Mouse (Mus musculus): ENCODE results near the gene Prr15l. TPM values are rescaled to one million over a fixed set of nuclear protein-coding genes. Genes with fewer than 3 reads are reported as not detected.
A peak's percentile ranks its signal among the peaks of the same experiment; 100 is the strongest.

Gene Prr15l
- polyA plus RNA-seq, 1 experiment from 2014 or later = 0.27 TPM

DNA sequence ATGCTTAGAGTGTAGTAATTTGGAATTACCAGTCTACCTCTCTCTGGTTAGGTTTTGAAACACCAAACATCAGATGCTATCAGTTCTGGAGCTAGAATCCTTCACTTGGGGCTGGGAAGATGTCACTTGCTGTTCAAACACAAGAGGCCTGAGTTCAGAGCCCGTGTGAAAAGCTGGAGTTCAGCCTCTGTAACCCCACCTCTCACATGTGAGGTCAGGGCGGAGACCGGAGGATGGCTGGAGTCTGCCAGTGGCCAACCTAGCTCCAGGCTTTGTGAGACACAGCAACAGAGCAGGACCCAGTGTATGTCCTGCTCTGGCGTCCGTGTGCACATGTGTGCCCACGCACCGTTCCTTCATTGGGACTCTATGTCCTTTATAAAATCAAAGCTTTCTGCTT lies 51.4 kb downstream of the Prr15l start:
- no peak overlapping the region for H3K9ac ChIP-seq (replicated peaks; ENCODE audit: low read depth, low read length)
- H3K4me1 ChIP-seq (replicated peaks; ENCODE audit: control insufficient read depth, insufficient read depth, low read length) = peaks cover 18% of the 10 kb centered on the region
- no peaks in the 10 kb centered on the region for H3K36me3 ChIP-seq (ENCODE audit: control insufficient read depth, insufficient read depth)
- H3K27me3 ChIP-seq (replicated peaks; ENCODE audit: control insufficient read depth, insufficient read depth, low read length) = peaks cover 6% of the 10 kb centered on the region
- H3K9me3 ChIP-seq (ENCODE audit: control insufficient read depth, low read length) = no peaks in the 10 kb centered on the region
- no peak overlapping the region for H3K27ac ChIP-seq (ENCODE audit: low read length)
- no peak for ATAC-seq
- no peak overlapping the region for H3K4me3 ChIP-seq (replicated peaks; ENCODE audit: low read length)
- WGBS = 84% methylated on average over 7 of the region's 7 CpGs
- no peak overlapping the region for H3K4me2 ChIP-seq (ENCODE audit: low read length)

DNA sequence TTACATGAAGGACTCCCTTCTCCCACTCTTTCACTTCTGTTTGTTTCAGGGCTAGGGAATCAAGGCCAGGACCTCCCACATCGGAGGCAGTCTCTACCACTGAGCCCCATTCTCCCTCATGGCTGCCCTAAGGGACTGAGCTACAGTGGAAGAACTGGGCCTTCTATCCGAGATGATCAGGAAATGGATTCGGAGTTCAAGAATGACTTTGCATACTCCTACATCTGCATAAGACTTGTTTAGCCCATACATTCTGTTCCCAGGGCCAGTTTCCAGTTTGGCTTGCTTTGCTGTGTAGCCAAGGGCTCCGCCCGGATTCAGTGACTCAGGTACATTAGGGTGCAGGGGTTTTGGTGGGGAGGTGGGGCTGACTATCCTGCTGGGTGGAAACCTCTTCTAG lies 52.1 kb downstream of the Prr15l start:
- no peak overlapping the region for H3K27ac ChIP-seq (ENCODE audit: low read length)
- ATAC-seq = no peak
- no peaks in the 10 kb centered on the region for H3K36me3 ChIP-seq (ENCODE audit: control insufficient read depth, insufficient read depth)
- peaks cover 18% of the 10 kb centered on the region for H3K4me1 ChIP-seq (replicated peaks; ENCODE audit: control insufficient read depth, insufficient read depth, low read length)
- no peak overlapping the region for H3K9ac ChIP-seq (replicated peaks; ENCODE audit: low read depth, low read length)
- H3K4me3 ChIP-seq (replicated peaks; ENCODE audit: low read length) = no peak overlapping the region
- peaks cover 7% of the 10 kb centered on the region for H3K27me3 ChIP-seq (replicated peaks; ENCODE audit: control insufficient read depth, insufficient read depth, low read length)
- 80% methylated on average over 5 of the region's 5 CpGs for WGBS
- H3K4me2 ChIP-seq (ENCODE audit: low read length) = no peak overlapping the region
- H3K9me3 ChIP-seq (ENCODE audit: control insufficient read depth, low read length) = no peaks in the 10 kb centered on the region

DNA sequence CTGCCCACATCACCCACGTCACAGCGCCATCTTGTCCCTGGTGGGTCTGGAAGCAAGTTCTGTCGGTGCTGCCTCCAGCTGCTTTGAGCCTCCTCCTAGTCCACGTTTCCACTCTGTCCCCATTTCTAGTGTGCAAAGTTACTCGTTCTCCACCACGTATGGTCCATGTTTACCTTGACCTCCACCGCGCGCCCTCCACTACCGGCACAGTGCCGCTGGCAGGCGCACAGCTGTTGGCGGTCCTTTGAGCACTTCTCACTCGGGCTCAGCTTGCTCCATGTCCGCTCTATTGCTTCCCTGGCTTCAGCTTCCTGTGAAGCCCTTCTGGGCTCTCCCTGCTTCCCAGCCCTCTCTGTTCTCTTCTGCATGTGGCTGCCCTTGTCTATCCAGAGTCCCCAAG lies 53.6 kb downstream of the Prr15l start:
- Histone ChIP-seq H3K4me2 (ENCODE audit: low read length) (no peak overlapping the region), H3K4me3 (replicated peaks; ENCODE audit: low read length) (no peak overlapping the region), H3K27me3 (replicated peaks; ENCODE audit: control insufficient read depth, insufficient read depth, low read length) (peaks cover 7% of the 10 kb centered on the region), H3K4me1 (replicated peaks; ENCODE audit: control insufficient read depth, insufficient read depth, low read length) (peaks cover 13% of the 10 kb centered on the region), H3K9ac (replicated peaks; ENCODE audit: low read depth, low read length) (no peak overlapping the region), H3K9me3 (ENCODE audit: control insufficient read depth, low read length) (no peaks in the 10 kb centered on the region), H3K27ac (ENCODE audit: low read length) (no peak overlapping the region), H3K36me3 (ENCODE audit: control insufficient read depth, insufficient read depth) (no peaks in the 10 kb centered on the region)
- 82% methylated on average over 15 of the region's 15 CpGs for WGBS
- ATAC-seq = no peak

DNA sequence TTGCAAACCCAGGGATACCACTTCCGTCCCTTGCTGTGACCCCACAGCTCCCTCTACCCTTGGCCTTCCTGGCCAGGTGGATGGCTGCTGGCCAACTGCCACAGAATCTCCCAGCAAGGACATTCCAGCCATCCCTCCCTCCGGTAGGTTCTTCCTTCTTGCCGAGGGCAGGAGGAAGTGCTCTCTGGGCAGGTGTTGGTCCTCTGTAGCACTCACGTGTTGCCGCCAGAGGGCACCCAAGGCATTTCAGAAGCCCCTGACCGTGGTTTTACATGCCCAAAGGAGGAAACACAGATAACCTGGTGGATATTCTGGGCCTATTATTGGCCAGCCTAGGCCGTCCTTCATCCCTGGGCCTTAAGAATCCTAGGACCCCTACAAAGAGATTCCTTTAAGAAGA lies 54.5 kb downstream of the Prr15l start:
- H3K4me2 ChIP-seq (ENCODE audit: low read length) = peak overlapping the region; percentile 34; the same call in 1 of the 2 replicates
- peaks cover 7% of the 10 kb centered on the region for H3K27me3 ChIP-seq (replicated peaks; ENCODE audit: control insufficient read depth, insufficient read depth, low read length)
- H3K4me1 ChIP-seq (replicated peaks; ENCODE audit: control insufficient read depth, insufficient read depth, low read length) = peaks cover 10% of the 10 kb centered on the region
- no peak overlapping the region for H3K27ac ChIP-seq (ENCODE audit: low read length)
- H3K9me3 ChIP-seq (ENCODE audit: control insufficient read depth, low read length) = no peaks in the 10 kb centered on the region
- H3K9ac ChIP-seq (replicated peaks; ENCODE audit: low read depth, low read length) = no peak overlapping the region
- ATAC-seq = no peak
- no peak overlapping the region for H3K4me3 ChIP-seq (replicated peaks; ENCODE audit: low read length)
- 3% methylated on average over 7 of the region's 7 CpGs for WGBS
- H3K36me3 ChIP-seq (ENCODE audit: control insufficient read depth, insufficient read depth) = no peaks in the 10 kb centered on the region

DNA sequence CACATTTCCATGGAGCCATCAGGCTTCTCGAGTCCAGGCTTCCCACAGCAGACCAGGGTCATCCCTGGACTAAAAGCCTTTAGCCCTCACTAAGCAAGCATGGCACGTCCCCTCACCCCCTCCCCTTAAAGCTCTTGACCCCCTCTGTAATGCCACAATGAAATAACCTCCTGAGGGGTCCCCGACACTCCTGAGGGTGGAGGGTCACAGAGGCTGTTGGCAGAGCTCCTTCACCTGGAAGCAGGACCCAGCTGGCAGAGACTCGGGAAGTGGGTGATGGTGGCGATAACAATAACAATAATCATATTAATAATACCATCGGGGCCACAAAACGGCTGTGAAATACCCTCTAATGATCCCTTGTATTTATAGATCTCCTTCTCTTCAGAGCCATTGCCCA lies 55.0 kb downstream of the Prr15l start, which contains the start of gene Sp2:
Gene Sp2, minus strand, starts transcription at position 101 of the 400 bp plus-strand sequence.
- WGBS = 74% methylated on average over 7 of the region's 7 CpGs
- Histone ChIP-seq H3K9me3 (ENCODE audit: control insufficient read depth, low read length) (no peaks in the 10 kb centered on the region), H3K27me3 (replicated peaks; ENCODE audit: control insufficient read depth, insufficient read depth, low read length) (peaks cover 9% of the 10 kb centered on the region), H3K27ac (ENCODE audit: low read length) (no peak within 1 kb of the TSS), H3K4me1 (replicated peaks; ENCODE audit: control insufficient read depth, insufficient read depth, low read length) (peaks cover 14% of the 10 kb centered on the region), H3K4me3 (replicated peaks; ENCODE audit: low read length) (no peak within 1 kb of the TSS), H3K4me2 (ENCODE audit: low read length) (peak within 1 kb of the TSS; percentile 34; the same call in 1 of the 2 replicates), H3K9ac (replicated peaks; ENCODE audit: low read depth, low read length) (no peak within 1 kb of the TSS), H3K36me3 (ENCODE audit: control insufficient read depth, insufficient read depth) (no peaks in the 10 kb centered on the region)
- ATAC-seq = no peak

DNA sequence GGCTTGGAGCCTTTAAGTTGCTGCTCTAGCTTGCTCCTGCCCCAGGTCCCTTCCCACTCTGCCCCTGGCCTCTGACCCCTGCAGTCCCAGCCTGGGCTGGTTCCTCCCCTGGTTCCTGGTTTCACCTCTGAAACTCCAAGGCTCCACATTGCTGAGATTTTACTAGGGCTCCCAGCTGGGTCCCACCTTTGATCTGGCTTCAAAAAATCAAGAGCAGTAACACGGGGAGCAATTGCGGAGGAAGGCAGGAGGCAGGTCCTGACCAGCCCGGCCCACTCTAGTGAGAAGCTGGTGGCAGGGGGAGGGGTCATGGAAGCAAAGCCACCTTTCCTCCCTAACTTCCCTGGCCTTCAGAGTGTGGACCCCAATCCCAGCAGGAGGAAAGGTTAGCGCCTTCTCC lies 57.0 kb downstream of the Prr15l start:
- Histone ChIP-seq H3K4me1 (replicated peaks; ENCODE audit: control insufficient read depth, insufficient read depth, low read length) (peaks cover 15% of the 10 kb centered on the region), H3K27me3 (replicated peaks; ENCODE audit: control insufficient read depth, insufficient read depth, low read length) (peaks cover 11% of the 10 kb centered on the region)
- WGBS = 22% methylated on average over 4 of the region's 4 CpGs

DNA sequence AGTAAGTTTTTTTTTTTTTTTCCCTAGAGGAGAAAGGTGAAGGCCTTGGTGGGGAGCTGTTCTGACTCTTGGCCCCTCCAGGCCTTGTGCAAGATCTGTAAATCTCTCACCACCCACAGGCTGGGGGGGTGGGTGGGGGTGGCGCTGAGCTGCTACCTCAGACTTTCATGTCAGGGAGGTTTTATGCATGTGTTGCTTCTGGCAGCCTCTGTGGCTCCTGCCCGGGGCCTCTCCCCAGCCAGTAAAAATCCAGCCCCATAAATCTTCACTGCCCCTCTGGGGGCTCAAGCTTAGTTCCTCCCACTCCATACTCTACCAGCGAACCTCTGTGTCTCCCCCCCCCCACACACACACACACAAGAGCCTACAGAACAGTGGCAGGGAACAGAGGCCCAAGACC lies 58.6 kb downstream of the Prr15l start:
- no peaks in the 10 kb centered on the region for H3K36me3 ChIP-seq (ENCODE audit: control insufficient read depth, insufficient read depth)
- H3K27ac ChIP-seq (ENCODE audit: low read length) = no peak overlapping the region
- H3K27me3 ChIP-seq (replicated peaks; ENCODE audit: control insufficient read depth, insufficient read depth, low read length) = peaks cover 11% of the 10 kb centered on the region
- H3K4me3 ChIP-seq (replicated peaks; ENCODE audit: low read length) = no peak overlapping the region
- H3K4me1 ChIP-seq (replicated peaks; ENCODE audit: control insufficient read depth, insufficient read depth, low read length) = peaks cover 15% of the 10 kb centered on the region
- H3K9me3 ChIP-seq (ENCODE audit: control insufficient read depth, low read length) = no peaks in the 10 kb centered on the region
- no peak for ATAC-seq
- H3K4me2 ChIP-seq (ENCODE audit: low read length) = no peak overlapping the region
- 61% methylated on average over 3 of the region's 3 CpGs for WGBS
- H3K9ac ChIP-seq (replicated peaks; ENCODE audit: low read depth, low read length) = no peak overlapping the region

More for the DNA sequence above, 57.0 kb downstream of the Prr15l start:
- no peak overlapping the region for H3K4me3 ChIP-seq (replicated peaks; ENCODE audit: low read length)
- ATAC-seq = no peak
- H3K4me2 ChIP-seq (ENCODE audit: low read length) = no peak overlapping the region
- no peak overlapping the region for H3K27ac ChIP-seq (ENCODE audit: low read length)
- no peaks in the 10 kb centered on the region for H3K36me3 ChIP-seq (ENCODE audit: control insufficient read depth, insufficient read depth)
- H3K9me3 ChIP-seq (ENCODE audit: control insufficient read depth, low read length) = no peaks in the 10 kb centered on the region
- no peak overlapping the region for H3K9ac ChIP-seq (replicated peaks; ENCODE audit: low read depth, low read length)

Other genes with a start within 250 kb of the Prr15l start
- 43.1 and 44.1 TPM in 2 replicates for gene Snx11, start 150.5 kb upstream of the Prr15l start, polyA plus RNA-seq (2015; fragmentation: Nextera tagmentation; extraction: Ambion mirVana)
- gene Cbx1, start 139.0 kb upstream of the Prr15l start, polyA plus RNA-seq (2015; fragmentation: Nextera tagmentation; extraction: Ambion mirVana) = 87.7 and 93.3 TPM in 2 replicates
- gene Nfe2l1, start 98.1 kb upstream of the Prr15l start, polyA plus RNA-seq (2015; fragmentation: Nextera tagmentation; extraction: Ambion mirVana) = 64.8 and 68.2 TPM in 2 replicates
- 10.4 and 16.6 TPM in 2 replicates for gene Copz2, start 78.2 kb upstream of the Prr15l start, polyA plus RNA-seq (2015; fragmentation: Nextera tagmentation; extraction: Ambion mirVana)
- gene Cdk5rap3, start 11.6 kb upstream of the Prr15l start, polyA plus RNA-seq (2015; fragmentation: Nextera tagmentation; extraction: Ambion mirVana) = 103 and 106 TPM in 2 replicates
- 21.7 and 22.8 TPM in 2 replicates for gene Pnpo, start 15.9 kb downstream of the Prr15l start, polyA plus RNA-seq (2015; fragmentation: Nextera tagmentation; extraction: Ambion mirVana)
- gene Sp2, start 54.9 kb downstream of the Prr15l start, polyA plus RNA-seq (2015; fragmentation: Nextera tagmentation; extraction: Ambion mirVana) = 16.2 and 16.3 TPM in 2 replicates
- gene Sp6, start 85.3 kb downstream of the Prr15l start, polyA plus RNA-seq (2015; fragmentation: Nextera tagmentation; extraction: Ambion mirVana) = 0.29 and 0.68 TPM in 2 replicates
- gene Scrn2, start 101.8 kb downstream of the Prr15l start, polyA plus RNA-seq (2015; fragmentation: Nextera tagmentation; extraction: Ambion mirVana) = 14.4 and 16.2 TPM in 2 replicates
- gene Lrrc46, start 113.3 kb downstream of the Prr15l start, polyA plus RNA-seq (2015; fragmentation: Nextera tagmentation; extraction: Ambion mirVana) = 3.0 and 3.1 TPM in 2 replicates
- 54.3 and 56.2 TPM in 2 replicates for gene Mrpl10, start 113.5 kb downstream of the Prr15l start, polyA plus RNA-seq (2015; fragmentation: Nextera tagmentation; extraction: Ambion mirVana)
- gene Osbpl7, start 122.5 kb downstream of the Prr15l start, polyA plus RNA-seq (2015; fragmentation: Nextera tagmentation; extraction: Ambion mirVana) = 11.0 and 13.1 TPM in 2 replicates
- 0.35 and 0.38 TPM in 2 replicates for gene Tbx21, start 187.2 kb downstream of the Prr15l start, polyA plus RNA-seq (2015; fragmentation: Nextera tagmentation; extraction: Ambion mirVana)
- gene Tbkbp1, start 223.4 kb downstream of the Prr15l start, polyA plus RNA-seq (2015; fragmentation: Nextera tagmentation; extraction: Ambion mirVana) = 5.7 and 6.0 TPM in 2 replicates